Mouse (Mus musculus) forebrain, embryonic 11.5 days (tissue): ENCODE measurements at regions not wholly inside any gene's neighbourhood (a gene's known extent, or its start where the extent isn't known, plus 50 kb on each side); places are given as distances from the start of the nearest gene placed in this dataset.
A peak's percentile ranks its signal among the peaks of the same experiment; 100 is the strongest.
"Not testable (repeated sequence)": the region's sequence is repeated elsewhere in the genome, so short reads cannot be mapped to it uniquely, and the experiment has no call there.

Experiments
- ATAC-seq: fragments of 200-750 bp; cut with Nextera tagmentation; replicated peaks from 2 replicates; pipeline ENCODE4 v1.8.0; 2017; ENCODE audit warnings: moderate TSS enrichment; ENCODE audit not compliant: low FRiP score
- DNase-seq: peaks from one replicate; pipeline ENCODE4 v3.0.0-alpha.2; 2017; ENCODE audit warnings: low spot score
- H3K27ac ChIP-seq: fragments of 300-500 bp; sonication (generic); 2 replicates; pipeline ENCODE4 v1.5.1; 2014; ENCODE audit warnings: low read depth, low read length
- H3K27me3 ChIP-seq: fragments of 300-500 bp; sonication (generic); 2 replicates; pipeline ENCODE4 v1.6.1; 2014; ENCODE audit warnings: mild to moderate bottlenecking, low read length, mixed read lengths; ENCODE audit not compliant: control insufficient read depth, insufficient read depth
- H3K36me3 ChIP-seq: fragments of 300-500 bp; sonication (generic); 2 replicates; pipeline ENCODE4 v1.6.1; 2014; ENCODE audit warnings: mild to moderate bottlenecking, low read length, moderate library complexity, mixed read lengths; ENCODE audit not compliant: control insufficient read depth, insufficient read depth
- H3K4me1 ChIP-seq: fragments of 300-500 bp; sonication (generic); replicated peaks from 2 replicates; pipeline ENCODE4 v1.6.1; 2014; ENCODE audit warnings: low read length, mixed read lengths; ENCODE audit not compliant: control insufficient read depth, insufficient read depth
- H3K4me2 ChIP-seq: fragments of 300-500 bp; sonication (generic); 2 replicates; pipeline ENCODE4 v1.6.1; 2014; ENCODE audit warnings: low read depth, mild to moderate bottlenecking, low read length, moderate library complexity, mixed read lengths; ENCODE audit not compliant: severe bottlenecking
- H3K4me3 ChIP-seq: fragments of 300-500 bp; sonication (generic); 2 replicates; pipeline ENCODE4 v1.5.1; 2014; ENCODE audit warnings: low read depth, low read length
- H3K9ac ChIP-seq: fragments of 300-500 bp; sonication (generic); 2 replicates; pipeline ENCODE4 v1.6.1; 2014; ENCODE audit warnings: low read length
- H3K9me3 ChIP-seq: fragments of 300-500 bp; sonication (generic); 2 replicates; pipeline ENCODE4 v1.6.1; 2016; ENCODE audit warnings: low read length, mixed read lengths; ENCODE audit not compliant: control insufficient read depth
- WGBS: fragments of 180-500 bp; shearing (Covaris S2); extraction: QIAGEN DNeasy Blood & Tissue Kit; methylation state at CpG from one replicate; pipeline ENCODE4 v1.1.7; 2014; 5-methylcytosine and 5-hydroxymethylcytosine counted together

GRCm38 (mm10) chr3:49585962-49586361 is 171.2 kb downstream of the Pcdh18 start:
- DNase-seq, ATAC-seq, H3K27ac ChIP-seq, H3K4me1 ChIP-seq, H3K4me2 ChIP-seq, H3K9ac ChIP-seq, H3K27me3 ChIP-seq, H3K4me3 ChIP-seq, H3K9me3 ChIP-seq, H3K36me3 ChIP-seq: not testable (repeated sequence)

- ATAC-seq = no peak
- Histone ChIP-seq H3K9ac (no peak overlapping the region), H3K36me3 (no peaks in the 10 kb centered on the region), H3K4me3 (no peak overlapping the region), H3K27ac (no peak overlapping the region), H3K4me2 (no peak overlapping the region), H3K9me3 (no peaks in the 10 kb centered on the region), H3K27me3 (no peaks in the 10 kb centered on the region), H3K4me1 (no peaks in the 10 kb centered on the region)
- 86% methylated on average over 8 of the region's 8 CpGs for WGBS
- no peak for DNase-seq
Measured at GRCm38 (mm10) chr3:49566769-49567729, 190.1 kb downstream of the Pcdh18 start.

GRCm38 (mm10) chr3:49527642-49528041 is 229.5 kb downstream of the Pcdh18 start:
- no peak overlapping the region for H3K27ac ChIP-seq
- H3K4me1 ChIP-seq = no peaks in the 10 kb centered on the region
- ATAC-seq = peak; percentile 63; the same call in 1 of the 2 replicates
- no peak overlapping the region for H3K4me3 ChIP-seq
- H3K4me2 ChIP-seq = no peak overlapping the region
- no peaks in the 10 kb centered on the region for H3K36me3 ChIP-seq
- no peaks in the 10 kb centered on the region for H3K9me3 ChIP-seq
- DNase-seq = no peak
- no peak overlapping the region for H3K9ac ChIP-seq
- H3K27me3 ChIP-seq = no peaks in the 10 kb centered on the region

GRCm38 (mm10) chr3:49520088-49520487 is 237.0 kb downstream of the Pcdh18 start:
- Histone ChIP-seq H3K36me3 (no peaks in the 10 kb centered on the region), H3K4me1 (no peaks in the 10 kb centered on the region), H3K4me3 (no peak overlapping the region), H3K9me3 (no peaks in the 10 kb centered on the region), H3K9ac (no peak overlapping the region), H3K27ac (no peak overlapping the region), H3K4me2 (no peak overlapping the region), H3K27me3 (no peaks in the 10 kb centered on the region)
- ATAC-seq (no peak), DNase-seq (no peak)
- WGBS = 76% methylated on average over 2 of the region's 2 CpGs

GRCm38 (mm10) chr3:49504581-49504980 is 252.5 kb downstream of the Pcdh18 start:
- WGBS = 76% methylated on average over 6 of the region's 6 CpGs
- H3K9ac ChIP-seq = no peak overlapping the region
- no peaks in the 10 kb centered on the region for H3K9me3 ChIP-seq
- H3K36me3 ChIP-seq = no peaks in the 10 kb centered on the region
- no peak overlapping the region for H3K4me3 ChIP-seq
- no peaks in the 10 kb centered on the region for H3K27me3 ChIP-seq
- no peak overlapping the region for H3K27ac ChIP-seq
- no peaks in the 10 kb centered on the region for H3K4me1 ChIP-seq
- ATAC-seq = no peak
- no peak for DNase-seq
- H3K4me2 ChIP-seq = no peak overlapping the region

GRCm38 (mm10) chr3:49502351-49502750 is 254.8 kb downstream of the Pcdh18 start:
- WGBS = 80% methylated on average over 4 of the region's 4 CpGs
- no peak for ATAC-seq
- H3K27me3 ChIP-seq = no peaks in the 10 kb centered on the region

GRCm38 (mm10) chr3:49485105-49485504 is 272.0 kb downstream of the Pcdh18 start:
- Histone ChIP-seq H3K9ac (no peak overlapping the region), H3K27ac (no peak overlapping the region), H3K36me3 (no peaks in the 10 kb centered on the region), H3K4me1 (no peaks in the 10 kb centered on the region), H3K4me2 (no peak overlapping the region), H3K9me3 (no peaks in the 10 kb centered on the region), H3K4me3 (no peak overlapping the region), H3K27me3 (no peaks in the 10 kb centered on the region)
- ATAC-seq (no peak), DNase-seq (no peak)
- WGBS = 80% methylated on average over 8 of the region's 8 CpGs

More at GRCm38 (mm10) chr3:49502351-49502750, 254.8 kb downstream of the Pcdh18 start:
- H3K4me1 ChIP-seq = no peaks in the 10 kb centered on the region
- H3K9ac ChIP-seq = no peak overlapping the region
- DNase-seq = no peak
- no peaks in the 10 kb centered on the region for H3K9me3 ChIP-seq
- H3K4me2 ChIP-seq = no peak overlapping the region
- H3K27ac ChIP-seq = no peak overlapping the region
- no peaks in the 10 kb centered on the region for H3K36me3 ChIP-seq
- no peak overlapping the region for H3K4me3 ChIP-seq
